Mouse (Mus musculus) kidney, embryonic 14.5 days (tissue): ENCODE data around the gene Sae1. TPM values are rescaled to one million over a fixed set of nuclear protein-coding genes. Genes with fewer than 3 reads are reported as not detected.

ENCODE experiments used
- ATAC-seq: fragments of 200-750 bp; cut with Nextera tagmentation; 2 replicates; pipeline ENCODE4 v1.8.0; 2017; ENCODE audit warnings: moderate number of reproducible peaks, mild to moderate bottlenecking, moderate TSS enrichment, moderate library complexity; ENCODE audit not compliant: low FRiP score, low TSS enrichment
- H3K27ac ChIP-seq: fragments of 300-500 bp; sonication (generic); 2 replicates; pipeline ENCODE4 v1.5.1; 2014; ENCODE audit warnings: low read depth, mild to moderate bottlenecking, low read length, moderate library complexity, mixed read lengths
- H3K27me3 ChIP-seq: fragments of 300-500 bp; sonication (generic); 2 replicates; pipeline ENCODE4 v1.6.1; 2014; ENCODE audit warnings: mild to moderate bottlenecking, low read length; ENCODE audit not compliant: control insufficient read depth, insufficient read depth
- H3K36me3 ChIP-seq: fragments of 300-500 bp; sonication (generic); 2 replicates; pipeline ENCODE4 v1.6.1; 2014; ENCODE audit warnings: low read length, mixed read lengths; ENCODE audit not compliant: control insufficient read depth, insufficient read depth
- H3K4me1 ChIP-seq: fragments of 300-500 bp; sonication (generic); 2 replicates; pipeline ENCODE4 v1.6.1; 2014; ENCODE audit warnings: low read length, mixed read lengths; ENCODE audit not compliant: control insufficient read depth, insufficient read depth
- H3K4me2 ChIP-seq: fragments of 300-500 bp; sonication (generic); replicated peaks from 2 replicates; pipeline ENCODE4 v1.6.1; 2014; ENCODE audit warnings: low read depth, mild to moderate bottlenecking, low read length
- H3K4me3 ChIP-seq: fragments of 300-500 bp; sonication (generic); 2 replicates; pipeline ENCODE4 v1.5.1; 2014; ENCODE audit warnings: mild to moderate bottlenecking, low read length
- H3K9ac ChIP-seq: fragments of 300-500 bp; sonication (generic); 2 replicates; pipeline ENCODE4 v1.6.1; 2014; ENCODE audit warnings: low read depth, mild to moderate bottlenecking, low read length, moderate library complexity
- H3K9me3 ChIP-seq: fragments of 300-500 bp; sonication (generic); 2 replicates; pipeline ENCODE4 v1.6.1; 2016; ENCODE audit warnings: low read length; ENCODE audit not compliant: control insufficient read depth
- WGBS: fragments of 180-500 bp; shearing (Covaris S2); extraction: QIAGEN DNeasy Blood & Tissue Kit; methylation state at CpG from one replicate; pipeline ENCODE4 v1.1.7; 2014; 5-methylcytosine and 5-hydroxymethylcytosine counted together
- polyA plus RNA-seq: library from polyadenylated mRNA; unstranded; fragments of >200 nt; fragmentation: Nextera tagmentation; extraction: Ambion mirVana; gene quantifications from 2 replicates; pipeline ENCODE4 v1.2.1, GENCODE M21; 2014

Gene Sae1
- polyA plus RNA-seq, 1 experiment from 2014 or later = 323 TPM

GRCm38 (mm10) chr7:16317094-16317493 is 70.5 kb downstream of the Sae1 start:
- no peak overlapping the region for H3K27ac ChIP-seq
- no peak overlapping the region for H3K4me3 ChIP-seq
- H3K9me3 ChIP-seq = no peaks in the 10 kb centered on the region
- peaks cover 11% of the 10 kb centered on the region for H3K4me1 ChIP-seq
- no peak for ATAC-seq
- H3K4me2 ChIP-seq = no peak overlapping the region
- H3K27me3 ChIP-seq = no peaks in the 10 kb centered on the region
- H3K36me3 ChIP-seq = no peaks in the 10 kb centered on the region; the same call in none of the 2 replicates
- H3K9ac ChIP-seq = no peak overlapping the region
- WGBS = 84% methylated on average over 13 of the region's 14 CpGs

- Histone ChIP-seq H3K36me3 (no peaks in the 10 kb centered on the region; the same call in none of the 2 replicates), H3K4me3 (no peak overlapping the region), H3K9ac (no peak overlapping the region), H3K27ac (no peak overlapping the region), H3K4me2 (no peak overlapping the region), H3K27me3 (no peaks in the 10 kb centered on the region), H3K9me3 (no peaks in the 10 kb centered on the region), H3K4me1 (peaks cover 24% of the 10 kb centered on the region)
- ATAC-seq = no peak
- 50% methylated on average over 4 of the region's 4 CpGs for WGBS
These were observed 72.3 kb downstream of the Sae1 start for GRCm38 (mm10) chr7:16315222-16315759.

GRCm38 (mm10) chr7:16314221-16314775 is 73.3 kb downstream of the Sae1 start:
- 9% methylated on average over 11 of the region's 13 CpGs for WGBS

GRCm38 (mm10) chr7:16313481-16314220 is 74.0 kb downstream of the Sae1 start:
- Histone ChIP-seq H3K9ac (peak overlapping the region; percentile 86), H3K4me2 (peak overlapping the region; percentile 98), H3K27me3 (no peaks in the 10 kb centered on the region), H3K4me3 (peak overlapping the region; percentile 79), H3K9me3 (no peaks in the 10 kb centered on the region), H3K36me3 (no peaks in the 10 kb centered on the region; the same call in none of the 2 replicates), H3K27ac (peak overlapping the region; percentile 98), H3K4me1 (peaks cover 26% of the 10 kb centered on the region)
- ATAC-seq = peak; percentile 70
- WGBS = 1% methylated on average over 56 of the region's 66 CpGs

More at GRCm38 (mm10) chr7:16314221-16314775, 73.3 kb downstream of the Sae1 start:
- Histone ChIP-seq H3K27me3 (no peaks in the 10 kb centered on the region), H3K9me3 (no peaks in the 10 kb centered on the region), H3K36me3 (no peaks in the 10 kb centered on the region; the same call in none of the 2 replicates), H3K4me3 (peak overlapping the region; percentile 79), H3K4me2 (peak overlapping the region; percentile 98), H3K4me1 (peaks cover 26% of the 10 kb centered on the region), H3K9ac (peak overlapping the region; percentile 86), H3K27ac (peak overlapping the region; percentile 98)
- no peak; the same call in 1 of the 2 replicates for ATAC-seq

- Histone ChIP-seq H3K4me3 (peak overlapping the region; percentile 79), H3K4me2 (peak overlapping the region; percentile 98), H3K9me3 (no peaks in the 10 kb centered on the region), H3K9ac (peak overlapping the region; percentile 89), H3K27me3 (no peaks in the 10 kb centered on the region), H3K36me3 (no peaks in the 10 kb centered on the region; the same call in 1 of the 2 replicates), H3K27ac (peak overlapping the region; percentile 98), H3K4me1 (peaks cover 26% of the 10 kb centered on the region)
- ATAC-seq = peak; percentile 32
- 2% methylated on average over 10 of the region's 12 CpGs for WGBS
These were observed 74.8 kb downstream of the Sae1 start for GRCm38 (mm10) chr7:16312672-16313311.

- Histone ChIP-seq H3K9ac (peak overlapping the region; percentile 89), H3K36me3 (no peaks in the 10 kb centered on the region), H3K27ac (peak overlapping the region; percentile 98), H3K27me3 (no peaks in the 10 kb centered on the region), H3K4me1 (peaks cover 26% of the 10 kb centered on the region), H3K9me3 (no peaks in the 10 kb centered on the region), H3K4me2 (peak overlapping the region; percentile 98), H3K4me3 (peak overlapping the region; percentile 79)
- WGBS = under 1% methylated on average over 43 of the region's 49 CpGs
- ATAC-seq = peak; percentile 4; the same call in 1 of the 2 replicates
These were observed 75.5 kb downstream of the Sae1 start for GRCm38 (mm10) chr7:16312011-16312671.

- Histone ChIP-seq H3K36me3 (no peaks in the 10 kb centered on the region), H3K27me3 (no peaks in the 10 kb centered on the region), H3K4me1 (peaks cover 26% of the 10 kb centered on the region), H3K27ac (peak overlapping the region; percentile 98; the same call in 1 of the 2 replicates), H3K9ac (peak overlapping the region; percentile 89), H3K9me3 (no peaks in the 10 kb centered on the region), H3K4me2 (peak overlapping the region; percentile 98), H3K4me3 (peak overlapping the region; percentile 79)
- no peak for ATAC-seq
- WGBS = 1% methylated on average over 14 of the region's 14 CpGs
These were observed 76.1 kb downstream of the Sae1 start for GRCm38 (mm10) chr7:16311453-16312004.
